Mouse (Mus musculus) ES-E14 (cell line): ENCODE results near the gene Ctdnep1. TPM values are rescaled to one million over a fixed set of nuclear protein-coding genes. Genes with fewer than 3 reads are reported as not detected.

Experiments used
- DNase-seq: peaks from one replicate; pipeline ENCODE4 v3.0.0-alpha.2; 2013; ENCODE audit warnings: low read depth, low spot score
- H3K27ac ChIP-seq: 2 replicates; pipeline ENCODE4 v1.5.1; 2012; ENCODE audit warnings: low read depth, mild to moderate bottlenecking, low read length, moderate library complexity, mixed read lengths; ENCODE audit not compliant: poor library complexity, insufficient read depth, severe bottlenecking
- H3K36me3 ChIP-seq: 2 replicates; pipeline ENCODE4 v1.6.1; 2012; ENCODE audit warnings: mild to moderate bottlenecking, low read length, moderate library complexity, mixed read lengths; ENCODE audit not compliant: control insufficient read depth, poor library complexity, insufficient read depth, severe bottlenecking
- H3K4me1 ChIP-seq, 2 experiments: fragments of 150-350 bp in 1 of 2; sonication (generic) in 1 of 2; 2 replicates each; pipeline ENCODE4 v1.6.1; 2012; ENCODE audit warnings: low read length in 2 of 2, mild to moderate bottlenecking in 1 of 2, mixed read lengths in 1 of 2; ENCODE audit not compliant: control insufficient read depth in 2 of 2, insufficient read depth in 2 of 2, poor library complexity in 1 of 2
- H3K4me3 ChIP-seq, 2 experiments: fragments of 150-350 bp in 1 of 2; sonication (generic) in 1 of 2; 2 replicates each; pipeline ENCODE4 v1.5.1; 2012; ENCODE audit warnings: low read length in 2 of 2, low read depth in 1 of 2, mild to moderate bottlenecking in 1 of 2, mixed read lengths in 1 of 2; ENCODE audit not compliant: insufficient read depth in 1 of 2, poor library complexity in 1 of 2, severe bottlenecking in 1 of 2
- H3K9ac ChIP-seq: 2 replicates; pipeline ENCODE4 v1.6.1; 2012; ENCODE audit warnings: low read depth, mild to moderate bottlenecking, low read length, mixed read lengths; ENCODE audit not compliant: poor library complexity, insufficient read depth, severe bottlenecking
- H3K9me3 ChIP-seq: fragments of 150-350 bp; sonication (generic); 2 replicates; pipeline ENCODE4 v1.6.1; 2012; ENCODE audit warnings: low read depth, mild to moderate bottlenecking, low read length; ENCODE audit not compliant: control insufficient read depth, insufficient read depth
- CHD2 ChIP-seq: IDR thresholded peaks from 2 replicates; pipeline ENCODE4 v1.6.1; 2014; ENCODE audit warnings: mild to moderate bottlenecking, low read depth, low read length, inconsistent platforms
- HCFC1 ChIP-seq: IDR thresholded peaks from 2 replicates; pipeline ENCODE4 v1.6.1; 2012; ENCODE audit warnings: low read length, inconsistent platforms, borderline replicate concordance; ENCODE audit not compliant: insufficient read depth
- MAFK ChIP-seq: IDR thresholded peaks from 2 replicates; pipeline ENCODE4 v1.6.1; 2014; ENCODE audit warnings: mild to moderate bottlenecking, low read depth, low read length, inconsistent platforms; ENCODE audit not compliant: insufficient read depth
- ZC3H11A ChIP-seq: IDR thresholded peaks from 2 replicates; pipeline ENCODE4 v1.6.1; 2012; ENCODE audit warnings: low read depth, mild to moderate bottlenecking, inconsistent platforms, low read length, borderline replicate concordance
- ZNF384 ChIP-seq: IDR thresholded peaks from 2 replicates; pipeline ENCODE4 v1.6.1; 2012; ENCODE audit warnings: low read depth, low read length, inconsistent platforms
- in situ Hi-C, 2 experiments: fragments of 600-800 bp; cut with MboI; formaldehyde crosslinking; loops; one replicate each; pipeline ENCODE4 v1.15.1; 2025; ENCODE audit warnings: low sequenced_read_pairs in 2 of 2, inconsistent platforms in 1 of 2; ENCODE audit not compliant: unreplicated experiment in 2 of 2
- total RNA-seq: library from RNA; depleted of rRNA; stranded (reverse); fragments of 300-350 nt; gene quantifications from 2 replicates; pipeline ENCODE4 v1.2.3, GENCODE M21; 2012

Ctdnep1 gene
- total RNA-seq, 1 experiment = 41.2 TPM

DNA sequence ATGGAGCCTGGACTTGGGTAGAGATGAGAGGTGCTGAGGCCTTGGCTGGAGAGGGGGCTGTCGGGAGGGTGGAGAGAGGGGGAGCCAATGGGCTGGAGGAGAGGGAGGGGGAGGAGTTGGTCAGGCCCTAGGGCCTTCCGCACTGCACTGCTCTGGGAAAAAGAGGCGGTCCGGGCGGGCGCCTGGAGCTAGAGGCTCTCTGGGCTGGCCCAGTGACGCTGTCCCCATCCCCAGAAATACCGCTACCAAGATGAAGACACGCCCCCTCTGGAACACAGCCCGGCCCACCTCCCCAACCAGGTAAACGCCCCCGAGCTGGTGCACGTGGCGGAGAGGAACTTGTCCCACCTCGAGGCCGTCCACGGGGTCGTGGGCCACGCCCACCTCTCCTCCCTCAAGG lies 45.7 kb downstream of the Ctdnep1 start:
- DNase-seq = peak; percentile 72
- Histone ChIP-seq H3K27ac (no peak overlapping the region), H3K9ac (peak overlapping the region; percentile 14; the same call in 1 of the 2 replicates), H3K36me3 (peaks cover 8% of the 10 kb centered on the region; the same call in 1 of the 2 replicates), H3K4me3 (peak overlapping the region; percentile 17 to 32; a peak in 2 of 4 replicates), H3K4me1 (peaks cover 0 to 11% of the 10 kb centered on the region in 2 experiments; a peak in 2 of 4 replicates), H3K9me3 (no peaks in the 10 kb centered on the region)
- no peak for TF ChIP-seq MAFK
- TF ChIP-seq HCFC1 = no peak
- no peak for TF ChIP-seq ZC3H11A
- TF ChIP-seq ZNF384 = no peak
- TF ChIP-seq CHD2 = no peak
- in situ Hi-C loops = no loop called here

- TF ChIP-seq HCFC1 (no peak), CHD2 (no peak), MAFK (no peak), ZC3H11A (no peak)
- in situ Hi-C loops = no loop called here
- Histone ChIP-seq H3K27ac (no peak overlapping the region), H3K9me3 (no peaks in the 10 kb centered on the region), H3K4me3 (no peak overlapping the region), H3K4me1 (peaks cover 0 to 11% of the 10 kb centered on the region in 2 experiments; a peak in 2 of 4 replicates), H3K36me3 (peaks cover 8% of the 10 kb centered on the region; the same call in 1 of the 2 replicates), H3K9ac (no peak overlapping the region)
- DNase-seq = no peak
Observed at GRCm38 (mm10) chr11:70027397-70027796, 46.4 kb downstream of the Ctdnep1 start.

DNA sequence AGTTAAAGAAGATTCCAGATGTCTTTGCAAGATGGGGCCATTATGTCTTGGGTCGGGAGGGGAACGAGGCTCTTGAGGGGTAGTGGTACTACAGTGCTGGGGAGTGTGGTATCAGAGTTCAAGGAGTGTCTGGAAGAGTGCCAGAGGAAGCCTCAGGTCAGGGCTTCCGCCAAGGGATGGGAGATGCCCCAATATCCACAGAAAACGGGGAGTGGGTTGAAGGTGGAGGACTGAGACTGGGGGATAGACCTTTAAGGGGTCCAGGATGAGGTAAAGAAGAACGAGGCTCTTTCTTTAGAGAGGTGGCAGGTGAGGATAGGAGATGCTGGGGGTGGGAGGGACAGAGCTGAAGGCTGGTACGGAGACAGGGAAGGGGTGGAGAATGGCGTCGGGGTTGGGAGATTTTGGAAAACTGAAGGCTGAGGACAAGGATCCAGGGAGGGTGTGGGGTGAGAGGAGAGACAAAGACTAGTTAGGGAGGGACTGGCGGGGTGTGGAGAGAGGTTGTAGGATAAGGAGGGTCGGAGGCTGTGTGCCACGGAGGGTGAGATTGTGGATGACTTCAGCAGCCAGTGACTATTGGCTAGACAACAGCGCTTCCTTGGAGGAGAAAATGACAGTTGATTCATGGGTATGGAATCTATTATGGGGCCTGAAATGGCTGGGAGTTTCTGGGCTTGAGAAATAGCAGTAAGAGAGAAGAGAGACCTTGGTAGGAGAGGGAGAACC lies 47.6 kb downstream of the Ctdnep1 start:
- TF ChIP-seq ZNF384 (no peak), HCFC1 (no peak), MAFK (no peak), ZC3H11A (no peak)
- 0 out of 2 replicates have a peak overlapping the region, but pooled peaks have one; percentile 22 for H3K9ac ChIP-seq
- peaks cover 0 to 11% of the 10 kb centered on the region in 2 experiments; a peak in 2 of 4 replicates for H3K4me1 ChIP-seq
- in situ Hi-C loops = no loop called here
- peaks cover 8% of the 10 kb centered on the region; the same call in 1 of the 2 replicates for H3K36me3 ChIP-seq
- no peaks in the 10 kb centered on the region for H3K9me3 ChIP-seq
- DNase-seq = no peak
- H3K4me3 ChIP-seq = peak overlapping the region in 1 of 2 experiments; percentile 28; a peak in 1 of 4 replicates
- no peak overlapping the region for H3K27ac ChIP-seq

DNA sequence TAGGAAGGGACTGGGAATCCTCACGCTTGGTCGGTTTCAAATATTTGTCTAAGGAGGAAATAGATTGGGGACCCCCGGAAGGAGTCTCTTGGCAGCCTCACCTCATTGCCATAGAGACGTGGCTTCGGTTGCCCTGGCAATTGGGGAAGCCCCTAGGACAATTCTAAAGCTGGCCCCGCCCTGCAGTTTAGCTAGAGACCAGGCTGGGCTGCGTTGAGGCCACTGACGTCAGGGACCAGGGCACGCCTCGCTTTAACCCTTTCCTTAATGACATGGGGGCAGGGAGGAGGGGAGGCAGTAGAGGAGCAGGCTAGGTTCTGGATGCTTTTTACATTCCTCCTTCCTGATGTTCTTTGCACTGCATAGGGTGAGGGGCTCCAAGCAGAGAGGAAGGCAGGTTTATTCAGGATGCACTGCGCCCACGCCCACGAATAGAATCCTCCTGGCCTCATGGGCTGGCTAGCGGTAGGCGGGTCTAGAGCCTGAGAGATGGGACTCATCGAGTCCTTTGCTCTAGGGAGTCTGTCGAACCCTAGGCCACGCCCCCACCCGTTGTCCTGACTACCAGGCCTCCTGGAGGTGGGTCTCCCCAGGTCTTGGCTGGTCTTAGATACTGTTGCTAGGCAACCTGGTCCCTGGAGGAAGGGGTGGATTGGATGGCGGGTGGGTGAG lies 48.3 kb downstream of the Ctdnep1 start:
- H3K27ac ChIP-seq = no peak overlapping the region
- H3K4me1 ChIP-seq = peaks cover 0 to 11% of the 10 kb centered on the region in 2 experiments; a peak in 2 of 4 replicates
- peak overlapping the region; percentile 9 to 36; a peak in 3 of 4 replicates for H3K4me3 ChIP-seq
- H3K9me3 ChIP-seq = no peaks in the 10 kb centered on the region
- TF ChIP-seq ZC3H11A = no peak
- no peak for TF ChIP-seq CHD2
- TF ChIP-seq HCFC1 = no peak
- no peak for TF ChIP-seq MAFK
- no peak for TF ChIP-seq ZNF384
- no peak overlapping the region for H3K9ac ChIP-seq
- in situ Hi-C loops = no loop called here
- peaks cover 8% of the 10 kb centered on the region; the same call in 1 of the 2 replicates for H3K36me3 ChIP-seq
- peak; percentile 99 for DNase-seq
